49 mouse cellular contexts compared by ENCODE assay signal in the genomic region with DNA sequence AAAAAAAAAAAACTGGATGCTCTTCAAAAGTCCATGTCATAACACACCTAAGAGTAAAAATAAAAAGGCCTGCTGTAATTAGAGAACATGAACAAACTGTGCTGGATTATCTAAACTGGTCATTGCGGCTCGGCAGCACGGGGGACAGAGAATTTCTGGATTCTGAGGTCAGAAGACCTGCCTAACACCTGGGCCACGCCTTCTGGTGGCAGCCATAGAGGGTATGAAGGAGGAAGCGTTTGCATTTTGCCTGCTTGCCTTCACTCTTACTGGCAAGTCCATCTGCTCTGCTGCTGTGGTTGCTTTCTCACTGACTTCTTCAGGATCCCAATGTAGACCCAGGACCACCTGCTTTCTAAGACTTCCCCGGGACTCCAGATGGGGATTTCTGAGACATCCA. TPM values are rescaled to one million over a fixed set of nuclear protein-coding genes. Genes with fewer than 3 reads are reported as not detected.
"Had no signal": no experiment of that assay in that cellular context is flagged by ENCODE, and none has a peak within 500 bp of the region (broad histone marks: within the 10 kb centered on the region; RNA-seq: fewer than 3 reads in every experiment).

No protein-coding gene starts in this region.

- H3K9me3 ChIP-seq: heart, embryonic 10.5 days; heart, embryonic 12.5 days; heart, embryonic 13.5 days; heart, embryonic 15.5 days; hindbrain, embryonic 10.5 days; hindbrain, embryonic 12.5 days; hindbrain, embryonic 13.5 days; hindbrain, embryonic 15.5 days; intestine, embryonic 15.5 days; kidney, embryonic 15.5 days had no signal

- H3K27ac ChIP-seq: heart, embryonic 10.5 days; heart, embryonic 13.5 days; heart, embryonic 15.5 days; hindbrain, embryonic 10.5 days; hindbrain, embryonic 12.5 days; hindbrain, embryonic 13.5 days; hindbrain, embryonic 14.5 days; hindbrain, embryonic 15.5 days; hindbrain, postnatal 0 days; intestine, embryonic 15.5 days; kidney, embryonic 15.5 days; kidney, postnatal 0 days; layer of hippocampus, adult 2 months; left cerebral cortex, adult 2 months had no signal

- H3K36me3 ChIP-seq: heart, embryonic 10.5 days; heart, embryonic 12.5 days; heart, embryonic 13.5 days; heart, embryonic 15.5 days; hindbrain, embryonic 10.5 days; hindbrain, embryonic 12.5 days; hindbrain, embryonic 13.5 days; hindbrain, embryonic 15.5 days; intestine, embryonic 15.5 days; kidney, embryonic 15.5 days had no signal

- ATAC-seq: hindbrain, embryonic 16.5 days; hindbrain, postnatal 0 days; inflammation-experienced regulatory T-cells, adult 6 months; intestine, embryonic 15.5 days; intestine, embryonic 16.5 days; intestine, postnatal 0 days had no signal

- H3K4me2 ChIP-seq: heart, embryonic 11.5 days; heart, embryonic 12.5 days; heart, embryonic 13.5 days; heart, embryonic 15.5 days; hindbrain, embryonic 12.5 days; hindbrain, embryonic 13.5 days; hindbrain, embryonic 14.5 days; hindbrain, embryonic 15.5 days; intestine, embryonic 15.5 days; kidney, embryonic 15.5 days had no signal

- H3K27me3 ChIP-seq: heart, embryonic 12.5 days; heart, embryonic 13.5 days; heart, embryonic 15.5 days; hindbrain, embryonic 12.5 days; hindbrain, embryonic 13.5 days; hindbrain, embryonic 15.5 days; intestine, embryonic 15.5 days; kidney, embryonic 15.5 days had no signal

- H3K9ac ChIP-seq: heart, embryonic 12.5 days; heart, embryonic 13.5 days; heart, embryonic 15.5 days; hindbrain, embryonic 12.5 days; hindbrain, embryonic 13.5 days; hindbrain, embryonic 14.5 days; hindbrain, embryonic 15.5 days; intestine, embryonic 15.5 days; kidney, embryonic 15.5 days had no signal

- H3K4me3 ChIP-seq: heart, embryonic 10.5 days; heart, embryonic 12.5 days; heart, embryonic 13.5 days; heart, embryonic 15.5 days; hindbrain, embryonic 10.5 days; hindbrain, embryonic 12.5 days; hindbrain, embryonic 13.5 days; hindbrain, embryonic 15.5 days; intestine, embryonic 15.5 days; kidney, embryonic 15.5 days; layer of hippocampus, adult 2 months; left cerebral cortex, adult 2 months had no signal

- H3K4me1 ChIP-seq: heart, embryonic 10.5 days; heart, embryonic 12.5 days; heart, embryonic 13.5 days; heart, embryonic 15.5 days; hindbrain, embryonic 10.5 days; hindbrain, embryonic 12.5 days; hindbrain, embryonic 13.5 days; hindbrain, embryonic 15.5 days; intestine, embryonic 15.5 days; kidney, embryonic 15.5 days had no signal

- DNase-seq: heart, postnatal 10 days; heart, postnatal 14 days; heart, postnatal 36 days; kidney, adult 11 months; kidney, adult 2 months; kidney, adult 8-10 months; kidney, adult 9 months; kidney, postnatal 10 days; kidney, postnatal 14 days; kidney, postnatal 25 days; kidney, postnatal 36 days; kidney, postnatal 4 days; layer of hippocampus, adult 9-11 months; layer of hippocampus, postnatal 36 days had no signal

RNA-seq across cellular contexts. Expression of gene Urad, which starts 20.7 kb away (rescaled TPM):
- total RNA-seq: heart, postnatal 10 days; heart, postnatal 14 days; heart, postnatal 25 days; heart, postnatal 36 days; hematopoietic stem cell, adult 5-6 weeks; hindbrain, postnatal 0 days; layer of hippocampus, adult 18-20 months; layer of hippocampus, adult 2 months; layer of hippocampus, adult 8-10 months; layer of hippocampus, postnatal 10 days; layer of hippocampus, postnatal 14 days; layer of hippocampus, postnatal 25 days; layer of hippocampus, postnatal 36 days; left cerebral cortex, adult 18-20 months; left cerebral cortex, adult 2 months; left cerebral cortex, adult 8-10 months had no signal
- polyA plus RNA-seq: heart, embryonic 10.5 days; heart, embryonic 11.5 days; heart, embryonic 12.5 days; heart, embryonic 13.5 days; heart, embryonic 14.5 days; heart, embryonic 15.5 days; heart, embryonic 16.5 days; heart, postnatal 0 days; hindbrain, embryonic 10.5 days; hindbrain, embryonic 11.5 days; hindbrain, embryonic 12.5 days; hindbrain, embryonic 13.5 days; hindbrain, embryonic 14.5 days; hindbrain, embryonic 15.5 days; hindbrain, embryonic 16.5 days; hindbrain, postnatal 0 days; inflammation-experienced regulatory T-cells, adult 6 months; kidney, adult 2 months; kidney, embryonic 14.5 days; kidney, embryonic 15.5 days; kidney, embryonic 16.5 days; kidney, postnatal 0 days had no signal

RNA-seq across cellular contexts. Expression of gene Cdx2, which starts 35.8 kb away (rescaled TPM):
- total RNA-seq: heart, postnatal 10 days; heart, postnatal 14 days; heart, postnatal 25 days; heart, postnatal 36 days; hindbrain, postnatal 0 days; layer of hippocampus, adult 18-20 months; layer of hippocampus, adult 2 months; layer of hippocampus, adult 8-10 months; layer of hippocampus, postnatal 10 days; layer of hippocampus, postnatal 14 days; layer of hippocampus, postnatal 25 days; layer of hippocampus, postnatal 36 days; left cerebral cortex, adult 18-20 months; left cerebral cortex, adult 2 months; left cerebral cortex, adult 8-10 months had no signal
- polyA plus RNA-seq: heart, embryonic 10.5 days; heart, embryonic 11.5 days; heart, embryonic 12.5 days; heart, embryonic 13.5 days; heart, embryonic 14.5 days; heart, embryonic 15.5 days; heart, postnatal 0 days; hindbrain, embryonic 10.5 days; hindbrain, embryonic 11.5 days; hindbrain, embryonic 12.5 days; hindbrain, embryonic 13.5 days; hindbrain, embryonic 14.5 days; hindbrain, embryonic 15.5 days; hindbrain, embryonic 16.5 days; hindbrain, postnatal 0 days; inflammation-experienced regulatory T-cells, adult 6 months; kidney, adult 2 months; kidney, embryonic 14.5 days; kidney, embryonic 15.5 days; kidney, embryonic 16.5 days; kidney, postnatal 0 days had no signal

RNA-seq across cellular contexts. Expression of gene Flt3, which starts 57.4 kb away (rescaled TPM):
- polyA plus RNA-seq: heart, embryonic 10.5 days; heart, embryonic 14.5 days; hindbrain, embryonic 10.5 days; kidney, embryonic 14.5 days had no signal
